Mouse (Mus musculus) bone marrow macrophage, adult 2 months (primary cell): Measurements from ENCODE around the gene Ermap.

Experiments used
- CTCF ChIP-seq: IDR thresholded peaks from 2 replicates; pipeline ENCODE4 v1.5.1; 2012; ENCODE audit warnings: low read depth, mild to moderate bottlenecking, low read length, moderate library complexity
- POLR2A ChIP-seq: IDR thresholded peaks from 2 replicates; pipeline ENCODE4 v1.6.1; 2012; ENCODE audit warnings: mild to moderate bottlenecking, low read depth, low read length, borderline replicate concordance

GRCm38 (mm10) chr4:119161358-119161757 is 28.5 kb downstream of the Ermap start:
- TF ChIP-seq CTCF: no peak
- no peak for TF ChIP-seq POLR2A
